Mouse (Mus musculus): Measurements from ENCODE around the gene Mrgprb3.

Mrgprb3 gene

GRCm38 (mm10) chr7:48643711-48644110 lies at the start of gene Mrgprb3:
Gene Mrgprb3, minus strand, starts transcription at chr7:48643811.
- DNase-seq: no peak

All from right cerebral cortex, adult 18-20 months (tissue).